Mouse (Mus musculus): Measurements from ENCODE around the gene Gm9732. TPM values are rescaled to one million over a fixed set of nuclear protein-coding genes. Genes with fewer than 3 reads are reported as not detected.

Gm9732 gene
- not detected in 2 replicates for polyA plus RNA-seq (2012)

GRCm38 (mm10) chr14:43274986-43275511, at the start of gene Gm9732:
Gene Gm9732, plus strand, starts transcription at chr14:43275036.

GRCm38 (mm10) chr14:43235204-43235603, 39.6 kb upstream of the Gm9732 start, which contains the start of gene Gm8122:
Gene Gm8122, minus strand, starts transcription at chr14:43235304.

DNA sequence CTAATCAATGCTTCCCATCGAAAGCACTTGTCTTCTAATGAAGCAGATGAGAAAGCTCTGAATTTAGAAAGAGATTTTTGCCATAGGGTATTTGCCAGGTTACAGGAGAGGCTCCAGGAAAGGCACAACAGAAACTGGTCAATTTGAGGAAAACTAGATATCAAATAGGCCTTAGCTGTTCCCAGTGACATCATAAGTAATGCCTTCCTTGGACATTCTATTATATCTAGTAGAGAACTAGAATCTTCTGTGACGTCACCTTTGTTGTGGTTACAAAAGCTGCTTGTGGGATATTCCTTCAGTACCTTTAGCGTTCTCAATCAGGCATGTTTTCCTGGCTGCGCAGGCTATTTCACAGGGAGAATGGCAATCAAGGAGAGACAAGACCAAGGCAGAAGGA, 16.5 kb upstream of the Gm9732 start, which contains the start of gene Gm8126:
Gm8126 (plus strand) TSS at position 301 of the 400 bp plus-strand sequence.

GRCm38 (mm10) chr14:43293503-43293902, 18.7 kb downstream of the Gm9732 start, which contains the start of gene Gm8127:
Gene Gm8127, minus strand, starts transcription at chr14:43293832.

DNA sequence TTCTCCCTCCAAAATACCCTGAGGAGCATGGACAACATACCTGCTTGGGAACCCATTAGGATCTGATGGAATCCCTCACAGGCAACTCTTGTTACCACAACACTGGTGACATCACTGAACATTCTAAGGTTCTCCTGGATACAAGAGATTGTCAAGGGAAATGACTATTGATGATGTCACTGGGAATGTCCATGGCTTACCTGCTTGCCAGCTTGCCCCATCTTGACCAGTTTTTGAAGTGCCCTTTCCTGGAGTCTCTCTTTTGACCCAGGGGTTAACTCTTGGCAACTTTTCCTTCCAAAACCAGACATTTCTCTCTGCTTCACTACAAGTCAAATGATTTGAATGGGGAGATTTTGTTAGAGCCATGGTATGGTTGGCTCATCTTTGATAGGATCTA, 72.9 kb downstream of the Gm9732 start, which contains the start of gene 1700001F09Rik:
1700001F09Rik (minus strand) TSS at position 101 of the 400 bp plus-strand sequence.

Other genes starting within 250 kb of the Gm9732 start
- gene Gm8094, start 198.4 kb upstream of the Gm9732 start, polyA plus RNA-seq (2012), result 0.06 TPM in 1 of 2 replicates, not detected in the other
- gene Gm8104, start 174.4 kb upstream of the Gm9732 start, polyA plus RNA-seq (2012), result not detected in 2 replicates
- not detected in 2 replicates for gene Gm7233, start 95.2 kb upstream of the Gm9732 start, polyA plus RNA-seq (2012)
- gene Gm8122, start 39.7 kb upstream of the Gm9732 start, polyA plus RNA-seq (2012), result not detected in 2 replicates
- not detected in 2 replicates for gene Gm8126, start 16.4 kb upstream of the Gm9732 start, polyA plus RNA-seq (2012)
- gene Gm8127, start 18.8 kb downstream of the Gm9732 start, polyA plus RNA-seq (2012), result not detected in 2 replicates
- not detected in 2 replicates for gene 1700001F09Rik, start 72.8 kb downstream of the Gm9732 start, polyA plus RNA-seq (2012)
- gene Gm8138, start 141.3 kb downstream of the Gm9732 start, polyA plus RNA-seq (2012), result not detected in 2 replicates